Mouse (Mus musculus): ENCODE data around the gene Hdac4.

The Hdac4 gene

GRCm38 (mm10) chr1:91967041-91967440, 228.5 kb downstream of the Hdac4 start:
- no peak for DNase-seq (ENCODE audit: low read depth, low spot score)

DNA sequence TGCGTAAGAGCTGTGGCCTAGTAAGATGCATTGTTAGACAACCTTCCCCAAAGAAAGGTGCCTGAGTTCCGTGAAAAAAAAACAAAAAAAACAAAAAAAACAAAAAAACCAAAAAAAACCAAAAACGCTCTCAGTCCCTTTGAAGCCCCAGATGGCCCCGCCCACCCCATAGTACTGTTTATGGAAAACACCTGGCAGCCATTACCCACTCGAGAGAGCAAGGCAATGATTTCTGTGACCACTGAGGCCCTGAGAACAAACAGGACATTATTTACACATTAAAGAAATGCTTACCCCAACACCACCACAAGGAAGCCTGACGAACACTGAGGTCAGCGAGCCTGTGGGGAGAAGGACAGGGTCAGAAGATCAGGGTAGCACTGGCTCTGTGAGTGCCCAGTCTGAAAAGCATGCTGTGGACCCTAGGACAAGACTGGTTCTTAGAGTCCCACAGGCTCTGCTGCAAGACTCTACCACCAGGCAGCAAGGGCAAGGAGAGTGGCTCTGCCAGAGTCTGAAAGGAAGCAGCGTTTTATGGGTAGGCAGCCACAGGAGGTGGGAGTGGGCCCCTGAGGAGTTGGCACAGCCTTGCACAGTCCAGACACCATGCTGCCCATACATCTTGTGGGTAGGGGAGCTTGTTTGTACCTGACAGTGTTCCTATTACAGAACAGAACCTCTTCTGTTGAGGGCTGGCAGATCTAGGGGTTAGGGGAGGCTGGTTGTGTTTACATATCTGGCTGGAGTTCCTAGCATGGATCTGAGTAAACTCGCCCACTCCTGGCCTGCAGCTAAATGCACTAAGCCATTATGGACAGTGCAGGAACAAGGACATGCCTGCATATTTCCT, 230.8 kb downstream of the Hdac4 start:
- no peak for DNase-seq (ENCODE audit: low read depth, low spot score)

DNA sequence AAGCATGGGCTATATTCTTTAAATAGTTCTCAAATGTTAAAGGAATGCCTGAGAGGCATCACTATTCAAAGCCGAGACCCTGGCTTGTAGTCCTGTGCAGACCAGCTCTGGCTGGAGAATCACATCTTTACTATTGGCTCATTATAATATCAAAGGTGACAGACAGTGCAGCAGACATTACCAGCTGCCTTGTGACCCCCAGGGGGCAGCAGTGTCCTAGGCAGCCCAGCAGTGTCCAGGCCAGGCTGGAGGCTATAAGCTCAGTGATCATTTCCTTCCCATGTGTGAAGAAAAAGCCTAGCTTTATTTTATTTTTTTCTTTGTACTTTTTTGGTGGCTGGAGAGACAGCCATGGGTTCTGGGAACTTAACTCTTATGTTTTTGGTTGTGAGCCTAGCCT, 233.2 kb downstream of the Hdac4 start:
- peak; percentile 15 for DNase-seq (ENCODE audit: low read depth, low spot score)

GRCm38 (mm10) chr1:91961231-91961630, 234.3 kb downstream of the Hdac4 start:
- no peak for DNase-seq (ENCODE audit: low read depth, low spot score)

- DNase-seq (ENCODE audit: low read depth, low spot score) = no peak
Observed at GRCm38 (mm10) chr1:91959891-91960290, 235.6 kb downstream of the Hdac4 start.

GRCm38 (mm10) chr1:91959044-91959443, 236.5 kb downstream of the Hdac4 start:
- DNase-seq (ENCODE audit: low read depth, low spot score) = no peak

GRCm38 (mm10) chr1:91956229-91956628, 239.3 kb downstream of the Hdac4 start:
- no peak for DNase-seq (ENCODE audit: low read depth, low spot score)

GRCm38 (mm10) chr1:91954954-91955353, 240.5 kb downstream of the Hdac4 start:
- no peak for DNase-seq (ENCODE audit: low read depth, low spot score)

DNA sequence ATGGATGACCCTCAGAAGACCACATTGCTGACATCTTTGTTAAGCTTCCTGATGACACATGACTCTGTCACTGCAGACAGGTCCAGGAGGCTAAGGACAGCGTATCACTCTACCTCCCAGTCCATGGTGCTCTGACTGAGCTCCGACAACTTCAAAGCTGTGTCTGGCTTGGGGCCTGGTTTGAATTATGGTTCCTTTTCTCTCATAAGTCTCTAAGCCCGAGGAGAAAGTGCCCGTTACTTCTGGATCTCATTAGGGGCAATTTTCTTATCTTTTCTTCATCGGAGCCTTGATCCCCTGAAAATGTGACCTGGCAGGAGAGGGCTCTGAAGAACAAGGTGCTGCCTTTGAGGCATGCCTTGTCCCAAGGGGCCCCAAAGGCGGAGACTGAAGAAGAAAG, 242.6 kb downstream of the Hdac4 start:
- DNase-seq (ENCODE audit: low read depth, low spot score) = no peak

GRCm38 (mm10) chr1:91947441-91947840, 248.1 kb downstream of the Hdac4 start:
- no peak for DNase-seq (ENCODE audit: low read depth, low spot score)

DNA sequence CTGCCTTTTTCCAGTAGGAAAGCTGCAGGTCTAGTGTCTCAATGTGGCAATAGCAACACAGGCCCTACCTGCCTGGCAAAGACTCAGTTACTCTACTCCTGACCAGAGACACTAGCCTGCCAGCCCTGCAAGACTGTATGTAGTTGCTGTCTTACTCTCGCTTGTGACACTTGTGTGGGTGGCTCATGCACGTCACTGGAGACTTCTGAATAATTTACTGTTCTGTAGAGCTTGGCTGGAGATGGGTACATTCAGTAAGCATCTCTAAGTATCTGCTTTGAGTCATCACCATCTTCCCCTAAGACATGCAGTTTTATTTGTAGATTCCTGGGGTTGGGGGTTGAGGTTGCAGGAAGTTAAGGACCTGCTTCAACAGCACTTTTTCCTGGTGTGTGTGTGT, 252.9 kb downstream of the Hdac4 start:
- DNase-seq (ENCODE audit: low read depth, low spot score) = no peak

GRCm38 (mm10) chr1:91942031-91942430, 253.5 kb downstream of the Hdac4 start:
- no peak for DNase-seq (ENCODE audit: low read depth, low spot score)

GRCm38 (mm10) chr1:91941094-91941493, 254.4 kb downstream of the Hdac4 start:
- no peak for DNase-seq (ENCODE audit: low read depth, low spot score)

DNA sequence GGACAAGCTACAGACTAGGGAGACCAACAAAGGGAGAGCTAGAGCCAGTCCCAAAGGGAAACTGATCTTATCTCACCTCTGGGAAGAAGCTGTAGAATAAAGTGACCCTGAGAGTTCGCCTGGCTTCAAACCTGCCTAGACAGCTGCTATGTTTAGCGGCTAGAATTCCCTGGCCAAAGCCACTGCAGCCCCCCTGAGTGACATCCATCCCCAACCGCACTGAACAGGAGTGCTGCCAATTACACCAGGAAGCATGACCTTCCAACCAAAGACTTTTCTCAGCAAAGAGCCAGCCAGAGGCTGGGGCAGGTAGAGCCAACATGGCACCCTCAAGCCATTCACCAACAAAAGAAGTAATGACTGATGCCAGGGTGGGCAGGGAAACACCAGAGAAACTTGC, 260.3 kb downstream of the Hdac4 start:
- DNase-seq (ENCODE audit: low read depth, low spot score) = no peak

- DNase-seq (ENCODE audit: low read depth, low spot score) = no peak
Observed at GRCm38 (mm10) chr1:91933681-91934080, 261.8 kb downstream of the Hdac4 start.

GRCm38 (mm10) chr1:91932221-91932620, 263.3 kb downstream of the Hdac4 start:
- no peak for DNase-seq (ENCODE audit: low read depth, low spot score)

GRCm38 (mm10) chr1:91931786-91932185, 263.7 kb downstream of the Hdac4 start:
- DNase-seq (ENCODE audit: low read depth, low spot score) = no peak

DNA sequence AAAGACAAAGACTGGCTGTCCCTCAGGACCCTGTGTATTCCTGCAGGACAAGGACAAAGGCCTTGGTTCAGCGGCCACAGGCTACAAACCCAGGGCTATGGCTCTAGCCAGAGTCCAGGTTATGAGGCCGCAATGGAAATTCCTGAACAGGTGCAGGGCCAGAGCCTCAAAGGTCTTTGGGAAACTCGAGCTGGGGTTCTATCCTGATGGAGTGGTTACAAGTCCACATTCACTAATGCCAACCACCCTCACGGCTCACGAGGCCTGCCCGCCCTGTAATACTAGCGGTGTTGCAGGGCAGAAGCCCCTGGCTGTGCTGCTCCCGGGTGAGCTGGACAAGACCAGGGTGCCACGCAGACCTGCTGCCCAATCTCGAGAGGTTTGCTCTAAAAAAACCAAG, 264.3 kb downstream of the Hdac4 start:
- no peak for DNase-seq (ENCODE audit: low read depth, low spot score)

- no peak for DNase-seq (ENCODE audit: low read depth, low spot score)
Observed at GRCm38 (mm10) chr1:91929051-91929450, 266.4 kb downstream of the Hdac4 start.

DNA sequence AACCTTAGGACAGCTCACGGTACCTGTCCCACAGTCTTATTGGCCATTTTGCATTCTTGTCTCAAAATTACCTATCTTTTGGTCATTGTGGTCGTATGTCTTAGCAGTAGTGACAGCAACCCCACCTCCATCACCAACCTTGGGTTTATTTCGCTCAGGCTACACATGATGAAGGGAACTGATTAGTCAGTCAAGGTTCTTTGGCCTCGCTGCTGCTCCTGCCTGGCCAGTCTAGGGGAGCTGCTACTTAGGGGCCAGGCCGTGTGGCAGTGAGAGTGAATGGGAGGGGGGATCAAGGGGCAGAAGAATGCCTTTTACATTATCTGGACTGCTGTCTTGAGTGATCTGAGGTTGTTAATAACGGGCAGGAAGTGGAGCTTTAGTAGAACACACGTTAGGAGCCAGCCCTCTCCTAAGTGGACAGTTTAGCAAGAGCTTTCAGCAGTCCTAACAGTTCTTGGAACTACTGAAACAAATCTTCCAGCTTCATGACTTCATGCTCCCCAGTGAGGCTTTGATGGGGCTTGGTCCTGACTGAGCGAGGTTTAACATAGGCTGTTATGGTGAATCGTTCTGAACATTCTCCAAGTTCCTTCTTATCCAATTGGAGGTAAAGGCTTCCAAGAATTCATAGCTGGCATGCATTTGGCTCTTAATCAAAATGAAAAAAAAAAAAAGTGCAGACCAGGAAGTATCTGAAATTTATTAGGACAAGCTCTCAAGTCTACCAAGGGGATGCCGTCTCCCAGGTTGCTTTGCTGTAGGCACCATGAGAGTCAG, 267.8 kb downstream of the Hdac4 start:
- no peak for DNase-seq (ENCODE audit: low read depth, low spot score)

DNA sequence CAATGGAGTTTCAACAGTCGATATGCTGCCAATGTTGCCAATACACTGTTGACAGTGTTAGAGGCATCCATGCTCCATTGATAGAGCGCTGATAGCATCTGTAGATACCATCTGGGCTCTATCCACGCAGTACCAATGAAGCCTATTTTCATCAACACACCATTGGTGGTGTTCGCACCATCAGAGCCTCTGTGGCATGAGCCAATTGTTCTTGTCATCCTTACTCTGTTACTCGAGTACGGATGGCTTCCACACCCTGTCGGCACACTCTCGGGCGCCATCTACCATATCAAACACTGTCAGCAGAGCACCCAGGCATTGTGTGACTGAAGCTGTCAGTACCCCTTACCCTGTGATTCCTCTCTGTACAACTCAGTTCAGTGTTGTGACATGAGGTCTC, 271.9 kb downstream of the Hdac4 start:
- DNase-seq (ENCODE audit: low read depth, low spot score) = no peak

DNA sequence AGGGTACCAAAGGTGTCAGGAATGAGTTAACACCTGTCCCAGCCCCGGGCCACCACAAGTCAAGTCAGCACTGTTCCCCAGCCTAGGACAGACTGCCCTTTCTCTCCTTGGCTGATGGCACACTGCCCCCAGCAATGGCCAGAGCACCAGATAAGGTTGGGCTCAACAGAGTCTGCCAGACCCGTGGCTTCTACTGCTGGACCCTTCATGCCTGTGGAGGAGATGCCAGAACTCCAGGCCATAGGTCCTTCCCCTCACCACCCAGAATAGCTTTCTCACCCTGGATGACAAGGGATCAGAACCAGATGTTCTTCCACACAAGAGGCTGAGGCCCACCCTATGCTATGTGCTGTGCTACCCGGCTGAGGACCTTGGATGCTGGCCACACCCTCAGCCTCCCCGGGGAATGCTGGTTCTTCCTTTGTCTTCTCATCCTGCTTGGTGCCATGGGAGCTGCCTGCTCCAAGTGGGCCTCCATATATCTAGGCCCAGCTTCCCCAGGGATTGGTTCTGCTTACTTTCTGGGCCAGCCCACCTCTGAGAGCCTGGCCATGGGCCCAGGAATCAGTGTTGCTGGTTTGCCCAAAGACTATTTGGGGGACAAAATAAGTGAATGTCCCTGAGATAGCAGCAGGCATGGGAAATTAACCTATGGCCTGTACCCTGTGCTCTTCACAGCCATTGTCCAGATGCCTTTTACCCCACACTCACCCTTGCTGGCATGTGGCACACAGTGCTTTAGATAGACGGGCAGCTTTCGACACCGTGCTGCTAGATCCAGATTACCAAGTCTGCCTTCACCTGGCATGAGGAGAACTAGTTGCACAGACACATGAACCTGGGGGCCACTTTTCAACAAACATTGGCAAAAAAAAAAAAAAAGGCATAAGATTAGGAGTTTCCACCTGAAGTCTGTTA, 273.0 kb downstream of the Hdac4 start:
- no peak for DNase-seq (ENCODE audit: low read depth, low spot score)
